Mouse (Mus musculus) stomach, postnatal 0 days (tissue): Measurements from ENCODE around the gene Slc25a33. TPM values are rescaled to one million over a fixed set of nuclear protein-coding genes. Genes with fewer than 3 reads are reported as not detected.
A peak's percentile ranks its signal among the peaks of the same experiment; 100 is the strongest.

ENCODE experiments used
- ATAC-seq: fragments of 200-750 bp; cut with Nextera tagmentation; 2 replicates; pipeline ENCODE4 v1.8.0; 2017; ENCODE audit not compliant: low FRiP score, low TSS enrichment
- DNase-seq: peaks from one replicate; pipeline ENCODE4 v3.0.0-alpha.2; 2016; ENCODE audit warnings: low spot score
- H3K27ac ChIP-seq: fragments of 300-500 bp; sonication (generic); replicated peaks from 2 replicates; pipeline ENCODE4 v1.5.1; 2014; ENCODE audit warnings: mild to moderate bottlenecking, control low read depth
- H3K27me3 ChIP-seq: fragments of 300-500 bp; sonication (generic); 2 replicates; pipeline ENCODE4 v1.6.1; 2014; ENCODE audit warnings: low read length; ENCODE audit not compliant: control insufficient read depth, insufficient read depth
- H3K36me3 ChIP-seq: fragments of 300-500 bp; sonication (generic); 2 replicates; pipeline ENCODE4 v1.6.1; 2014; ENCODE audit warnings: low read length, mixed read lengths; ENCODE audit not compliant: control insufficient read depth, insufficient read depth
- H3K4me1 ChIP-seq: fragments of 300-500 bp; sonication (generic); replicated peaks from 2 replicates; pipeline ENCODE4 v1.6.1; 2014; ENCODE audit warnings: antibody characterized with exemption; ENCODE audit not compliant: control insufficient read depth, insufficient read depth
- H3K4me2 ChIP-seq: fragments of 300-500 bp; sonication (generic); replicated peaks from 2 replicates; pipeline ENCODE4 v1.6.1; 2014; ENCODE audit warnings: low read depth, mild to moderate bottlenecking, control low read depth, moderate library complexity
- H3K4me3 ChIP-seq: fragments of 300-500 bp; sonication (generic); 2 replicates; pipeline ENCODE4 v1.5.1; 2014; ENCODE audit warnings: low read depth, low read length, control low read depth
- H3K9ac ChIP-seq: fragments of 300-500 bp; sonication (generic); 2 replicates; pipeline ENCODE4 v1.6.1; 2014; ENCODE audit warnings: mild to moderate bottlenecking, low read length, control low read depth, mixed read lengths
- H3K9me3 ChIP-seq: fragments of 300-500 bp; sonication (generic); 2 replicates; pipeline ENCODE4 v1.6.1; 2016; ENCODE audit warnings: low read length; ENCODE audit not compliant: control insufficient read depth
- CTCF ChIP-seq: IDR thresholded peaks from 2 replicates; pipeline ENCODE4 v1.5.1; 2016; ENCODE audit warnings: antibody characterized with exemption, low read depth, mild to moderate bottlenecking, moderate library complexity
- EP300 ChIP-seq: optimal IDR thresholded peaks from 2 replicates; pipeline ENCODE3; 2016; ENCODE audit warnings: antibody characterized with exemption
- WGBS: fragments of 180-500 bp; shearing (Covaris S2); extraction: QIAGEN DNeasy Blood & Tissue Kit; methylation state at CpG from one replicate; pipeline ENCODE4 v1.1.7; 2014; 5-methylcytosine and 5-hydroxymethylcytosine counted together
- polyA plus RNA-seq: library from polyadenylated mRNA; unstranded; fragments of >200 nt; fragmentation: Nextera tagmentation; extraction: Ambion mirVana; gene quantifications from 2 replicates; pipeline ENCODE4 v1.2.1, GENCODE M21; 2015

The Slc25a33 gene
- polyA plus RNA-seq, 1 experiment from 2014 or later: 21.7 TPM

GRCm38 (mm10) chr4:149711485-149711884 lies 62.6 kb downstream of the Slc25a33 start:
- Histone ChIP-seq H3K36me3 (peaks cover 9% of the 10 kb centered on the region), H3K27ac (no peak overlapping the region), H3K4me3 (no peak overlapping the region), H3K9ac (no peak overlapping the region), H3K4me2 (no peak overlapping the region), H3K27me3 (no peaks in the 10 kb centered on the region), H3K4me1 (no peaks in the 10 kb centered on the region), H3K9me3 (no peaks in the 10 kb centered on the region)
- WGBS: 86% methylated on average over 5 of the region's 5 CpGs
- ATAC-seq: no peak
- TF ChIP-seq CTCF: no peak
- TF ChIP-seq EP300: no peak
- no peak for DNase-seq

GRCm38 (mm10) chr4:149710510-149710909 lies 63.6 kb downstream of the Slc25a33 start:
- no peaks in the 10 kb centered on the region for H3K9me3 ChIP-seq
- no peaks in the 10 kb centered on the region for H3K4me1 ChIP-seq
- TF ChIP-seq CTCF (peak; percentile 88), EP300 (no peak)
- no peak overlapping the region for H3K27ac ChIP-seq
- no peaks in the 10 kb centered on the region for H3K27me3 ChIP-seq
- H3K36me3 ChIP-seq: 0 out of 2 replicates have a peak, but pooled peaks cover 3% of the 10 kb centered on the region
- WGBS: 17% methylated on average over 5 of the region's 5 CpGs
- no peak overlapping the region for H3K4me3 ChIP-seq
- H3K4me2 ChIP-seq: no peak overlapping the region
- H3K9ac ChIP-seq: no peak overlapping the region
- DNase-seq (peak; percentile 49), ATAC-seq (peak; percentile 83)

- Histone ChIP-seq H3K27me3 (no peaks in the 10 kb centered on the region), H3K27ac (no peak overlapping the region), H3K9ac (no peak overlapping the region), H3K4me2 (no peak overlapping the region), H3K4me1 (no peaks in the 10 kb centered on the region), H3K36me3 (no peaks in the 10 kb centered on the region), H3K9me3 (no peaks in the 10 kb centered on the region), H3K4me3 (no peak overlapping the region)
- TF ChIP-seq CTCF (no peak), EP300 (no peak)
- DNase-seq: no peak
- ATAC-seq: no peak
- WGBS: 83% methylated on average over 8 of the region's 8 CpGs
These were observed 68.1 kb downstream of the Slc25a33 start for GRCm38 (mm10) chr4:149705941-149706340.

GRCm38 (mm10) chr4:149705298-149705697 lies 68.8 kb downstream of the Slc25a33 start:
- no peak for ATAC-seq
- Histone ChIP-seq H3K4me1 (no peaks in the 10 kb centered on the region), H3K9ac (no peak overlapping the region)

GRCm38 (mm10) chr4:149702210-149702979 lies 71.7 kb downstream of the Slc25a33 start, which contains the start of gene Pik3cd:
Gene Pik3cd (minus strand): TSS chr4:149702571.
- 70% methylated on average over 19 of the region's 19 CpGs for WGBS
- TF ChIP-seq EP300: no peak
- TF ChIP-seq CTCF: no peak
- no peak for DNase-seq

More at GRCm38 (mm10) chr4:149705298-149705697, 68.8 kb downstream of the Slc25a33 start:
- TF ChIP-seq CTCF: no peak
- TF ChIP-seq EP300: no peak
- Histone ChIP-seq H3K9me3 (no peaks in the 10 kb centered on the region), H3K4me3 (no peak overlapping the region), H3K4me2 (no peak overlapping the region), H3K36me3 (no peaks in the 10 kb centered on the region), H3K27me3 (no peaks in the 10 kb centered on the region), H3K27ac (no peak overlapping the region)
- DNase-seq: no peak
- 47% methylated on average over 7 of the region's 7 CpGs for WGBS

More at GRCm38 (mm10) chr4:149702210-149702979, 71.7 kb downstream of the Slc25a33 start, which contains the start of gene Pik3cd:
- Histone ChIP-seq H3K36me3 (no peaks in the 10 kb centered on the region), H3K4me2 (no peak within 1 kb of the TSS), H3K4me3 (no peak within 1 kb of the TSS), H3K9me3 (no peaks in the 10 kb centered on the region), H3K27me3 (no peaks in the 10 kb centered on the region), H3K9ac (no peak within 1 kb of the TSS), H3K4me1 (no peaks in the 10 kb centered on the region), H3K27ac (no peak within 1 kb of the TSS)
- ATAC-seq: no peak
